Mouse (Mus musculus) adrenal gland, postnatal 36 days (tissue): ENCODE measurements around the gene Olfr376. TPM values are rescaled to one million over a fixed set of nuclear protein-coding genes. Genes with fewer than 3 reads are reported as not detected.

ENCODE experiments used
- DNase-seq, 2 experiments: peaks; one replicate each; pipeline ENCODE4 v3.0.0; 2021; ENCODE audit warnings: mixed read lengths in 1 of 2
- long read RNA-seq, 2 experiments: library from polyadenylated mRNA; stranded (forward); transcript quantifications; one replicate each; pipeline ENCODE4 v2.0.0; 2021; ENCODE audit warnings: borderline sequencing depth in 2 of 2
- total RNA-seq, 2 experiments: library from RNA; stranded (reverse); gene quantifications; 2 replicates each; pipeline ENCODE4 v1.2.3; 2021

The Olfr376 gene
- total RNA-seq: not detected
- long read RNA-seq, experiment 1: 0 reads
- long read RNA-seq, experiment 2: 0 reads

DNA sequence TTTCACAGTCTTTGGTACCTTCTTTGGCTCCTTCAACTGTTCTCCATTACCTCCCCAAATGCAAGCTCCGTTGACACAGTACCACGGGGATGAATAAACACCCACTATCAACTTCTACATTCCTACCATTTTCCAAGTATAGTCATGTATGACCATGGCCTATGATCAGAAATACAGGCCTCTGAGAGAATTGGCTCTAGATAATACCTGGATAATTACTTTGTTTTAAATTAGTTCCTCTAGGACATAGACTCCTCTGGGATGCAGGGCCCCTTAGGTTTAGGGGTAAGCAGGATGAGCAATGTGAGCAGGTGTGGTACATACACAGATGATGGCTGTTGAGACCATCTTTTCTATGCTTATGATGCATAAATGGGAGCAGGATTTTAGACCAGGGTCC lies at the start of gene Olfr376:
Olfr376 (plus strand) TSS at position 301 of the 400 bp plus-strand sequence.
- DNase-seq: no peak

DNA sequence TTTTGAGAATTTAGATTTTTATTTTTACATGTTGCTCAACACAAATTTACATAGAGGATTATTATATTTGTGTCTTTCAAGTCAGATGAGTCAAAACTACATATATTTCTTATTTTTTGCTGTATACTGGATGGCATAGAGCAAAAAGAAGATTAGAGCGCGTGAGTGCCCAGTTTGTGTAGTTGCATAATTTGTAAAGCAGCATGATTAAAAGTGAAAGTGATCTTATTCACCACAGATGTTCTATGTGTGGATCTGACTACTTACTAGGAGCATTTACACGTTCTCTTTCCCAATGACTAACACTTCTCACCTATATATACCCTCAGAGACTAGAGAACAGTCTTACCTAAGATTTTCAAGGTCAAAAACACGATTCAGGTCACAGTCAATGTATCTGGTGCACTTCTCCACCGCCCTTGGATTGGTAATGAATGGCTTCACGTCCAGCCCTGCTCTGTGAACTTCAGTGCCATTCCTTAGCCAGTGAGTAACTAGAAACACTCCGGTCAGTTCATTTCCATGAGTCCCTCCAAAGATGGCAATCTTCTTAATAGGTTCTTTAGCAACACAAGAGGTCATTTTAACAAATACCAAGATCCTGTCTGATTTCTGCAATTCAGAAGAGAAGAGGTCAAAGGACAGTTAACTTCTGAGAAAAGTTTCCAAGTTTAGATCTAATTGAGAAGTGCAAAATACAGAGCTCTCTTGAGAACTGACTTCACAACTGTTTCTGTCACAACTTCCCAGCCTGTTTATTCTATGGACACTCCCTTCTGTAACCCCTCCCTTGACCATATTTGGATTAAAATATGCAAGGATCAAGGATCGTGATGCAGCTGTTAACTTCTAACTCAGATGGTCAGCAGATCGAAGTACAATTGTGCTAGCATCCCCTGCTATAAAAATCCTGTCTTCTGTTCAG lies 46.9 kb upstream of the Olfr376 start:
- DNase-seq: no peak

- peak; percentile 20 to 28 for DNase-seq
These were observed 44.6 kb upstream of the Olfr376 start for GRCm38 (mm10) chr11:73326485-73326886.

- no peak for DNase-seq
These were observed 43.7 kb upstream of the Olfr376 start for GRCm38 (mm10) chr11:73327361-73327760.

DNA sequence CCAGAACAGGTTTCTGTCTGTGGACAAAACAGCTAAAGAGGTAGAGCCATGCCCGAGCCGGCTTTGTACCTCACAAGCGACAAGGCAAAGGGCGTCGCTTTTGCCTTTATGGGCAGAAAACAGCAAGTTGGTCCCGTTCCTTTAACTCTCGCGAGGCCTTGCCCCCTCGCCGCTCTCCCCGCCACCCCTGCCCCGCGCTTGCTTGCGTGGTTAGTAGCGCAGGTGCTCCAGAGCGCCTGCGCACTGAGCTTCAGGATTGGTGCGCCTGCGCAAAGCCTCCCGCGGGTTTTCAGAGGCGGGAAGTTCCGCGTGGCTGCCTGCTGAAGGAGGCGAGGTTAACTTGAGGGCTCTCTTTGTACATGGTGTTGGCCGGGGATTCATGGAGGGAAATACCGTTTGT lies 41.6 kb upstream of the Olfr376 start, which contains the start of the genes Aspa, Gm49340 and Spata22:
Aspa (minus strand) TSS at position 155 of the 400 bp plus-strand sequence.
Gm49340 (plus strand) TSS at position 300 of the 400 bp plus-strand sequence.
Spata22 (plus strand) TSS at position 300 of the 400 bp plus-strand sequence.
- DNase-seq: no peak

DNA sequence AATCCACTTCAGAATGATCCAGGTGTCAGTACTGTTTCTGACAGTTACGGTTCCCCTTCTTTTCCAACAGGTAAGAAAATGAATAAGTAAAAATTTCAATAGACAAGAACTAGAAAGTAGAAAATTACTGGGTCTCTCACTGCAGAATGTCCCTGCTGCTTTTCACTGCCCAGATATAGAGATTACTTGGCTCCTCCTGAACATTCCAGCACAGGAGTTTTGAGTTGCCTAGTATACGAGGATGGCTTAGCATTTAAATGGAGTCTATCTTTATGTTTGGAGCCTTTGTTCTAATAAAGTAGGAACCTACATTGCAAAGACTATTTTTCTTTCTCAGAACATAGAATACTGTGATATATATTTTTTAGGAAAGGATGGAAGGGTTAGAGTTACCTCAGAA lies 37.7 kb upstream of the Olfr376 start:
- no peak for DNase-seq

GRCm38 (mm10) chr11:73336919-73337318 lies 34.1 kb upstream of the Olfr376 start:
- no peak for DNase-seq

DNA sequence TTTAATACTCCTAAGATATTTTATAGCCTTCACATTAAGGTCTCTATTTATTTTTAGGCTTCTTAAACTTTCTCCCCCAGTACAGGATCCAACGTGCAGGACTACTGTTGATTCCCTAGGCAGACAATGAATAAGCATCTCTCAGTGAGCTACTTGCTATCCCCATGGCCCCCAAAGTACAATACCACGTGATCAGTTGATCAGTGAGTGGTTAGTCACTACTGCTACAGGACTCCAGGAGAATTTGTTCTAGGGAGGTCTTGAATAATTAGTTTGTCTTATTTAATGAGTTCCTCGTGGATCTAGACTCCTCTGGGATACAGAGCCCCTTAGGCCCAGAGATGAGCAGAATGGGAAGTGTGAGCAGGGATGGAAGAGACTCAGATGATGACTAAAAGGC lies 20.6 kb upstream of the Olfr376 start, which contains the start of gene Olfr20:
Olfr20 (plus strand) TSS at position 301 of the 400 bp plus-strand sequence.
- DNase-seq: no peak

- DNase-seq: peak in 1 of 2 experiments; percentile 2
These were observed 24.3 kb downstream of the Olfr376 start for GRCm38 (mm10) chr11:73395374-73395773.

DNA sequence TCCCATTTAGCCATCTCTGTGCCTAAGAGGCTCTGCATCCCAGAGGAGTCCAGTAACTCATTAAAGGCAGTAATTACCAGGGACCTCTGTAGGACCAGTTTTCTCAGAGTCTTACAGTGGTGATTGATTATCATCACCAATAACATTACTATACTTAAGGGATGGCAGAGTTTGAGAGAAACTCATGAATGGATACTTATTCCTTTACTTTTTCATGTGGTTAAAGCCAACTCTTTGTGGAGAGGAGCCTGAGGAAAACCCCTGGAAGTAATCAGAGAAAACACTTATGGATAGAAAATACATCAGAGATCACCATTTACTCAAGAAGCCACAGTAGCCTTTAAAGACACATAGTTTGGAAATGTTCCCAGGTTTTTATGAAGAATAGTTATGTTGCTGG lies 28.5 kb downstream of the Olfr376 start, which contains the start of gene Olfr1:
Olfr1 (minus strand) TSS at position 101 of the 400 bp plus-strand sequence.
- no peak for DNase-seq

Other genes with a start within 250 kb of the Olfr376 start
- under 1 TPM; 0.93 to 0.95 TPM for gene Haspin, start 233.0 kb upstream of the Olfr376 start, total RNA-seq
- gene P2rx5, start 210.8 kb upstream of the Olfr376 start, total RNA-seq: 1 to 10 TPM; 5.1 to 6.5 TPM
- gene Emc6, start 194.2 kb upstream of the Olfr376 start, total RNA-seq: 10 to 100 TPM; 83.0 to 85.0 TPM
- 10 to 100 TPM; 74.5 to 79.4 TPM for gene Tax1bp3, start 194.2 kb upstream of the Olfr376 start, total RNA-seq
- gene Ctns, start 172.2 kb upstream of the Olfr376 start, total RNA-seq: 10 to 100 TPM; 14.3 to 16.8 TPM
- gene Shpk, start 171.8 kb upstream of the Olfr376 start, total RNA-seq: 10 to 100 TPM in 1 of 2 experiments, 1 to 10 TPM in 1; 8.8 to 13.2 TPM
- gene Trpv1, start 137.0 kb upstream of the Olfr376 start, total RNA-seq: under 1 TPM; 0.13 to 0.36 TPM
- gene Trpv3, start 103.9 kb upstream of the Olfr376 start, total RNA-seq: under 1 TPM; 0.07 to 0.20 TPM
- 10 to 100 TPM; 10.5 to 10.8 TPM for gene Aspa, start 41.6 kb upstream of the Olfr376 start, total RNA-seq
- not detected for gene Gm49340, start 41.5 kb upstream of the Olfr376 start, total RNA-seq
- gene Spata22, start 41.5 kb upstream of the Olfr376 start, total RNA-seq: 1 to 10 TPM; 1.0 to 1.1 TPM
- gene Olfr20, start 20.5 kb upstream of the Olfr376 start, total RNA-seq: under 1 TPM in 1 of 2 experiments, not detected in 1; 0.26 TPM
- not detected for gene Olfr1, start 28.4 kb downstream of the Olfr376 start, total RNA-seq
- not detected for gene Olfr378, start 57.2 kb downstream of the Olfr376 start, total RNA-seq
- not detected for gene Olfr380, start 86.3 kb downstream of the Olfr376 start, total RNA-seq
- gene Olfr381, start 120.4 kb downstream of the Olfr376 start, total RNA-seq: not detected
- gene Olfr382, start 146.0 kb downstream of the Olfr376 start, total RNA-seq: not detected
- not detected for gene Olfr385, start 221.8 kb downstream of the Olfr376 start, total RNA-seq
- gene Olfr384, start 227.3 kb downstream of the Olfr376 start, total RNA-seq: not detected